Mouse (Mus musculus): ENCODE data around the gene Nckap5.

DNA sequence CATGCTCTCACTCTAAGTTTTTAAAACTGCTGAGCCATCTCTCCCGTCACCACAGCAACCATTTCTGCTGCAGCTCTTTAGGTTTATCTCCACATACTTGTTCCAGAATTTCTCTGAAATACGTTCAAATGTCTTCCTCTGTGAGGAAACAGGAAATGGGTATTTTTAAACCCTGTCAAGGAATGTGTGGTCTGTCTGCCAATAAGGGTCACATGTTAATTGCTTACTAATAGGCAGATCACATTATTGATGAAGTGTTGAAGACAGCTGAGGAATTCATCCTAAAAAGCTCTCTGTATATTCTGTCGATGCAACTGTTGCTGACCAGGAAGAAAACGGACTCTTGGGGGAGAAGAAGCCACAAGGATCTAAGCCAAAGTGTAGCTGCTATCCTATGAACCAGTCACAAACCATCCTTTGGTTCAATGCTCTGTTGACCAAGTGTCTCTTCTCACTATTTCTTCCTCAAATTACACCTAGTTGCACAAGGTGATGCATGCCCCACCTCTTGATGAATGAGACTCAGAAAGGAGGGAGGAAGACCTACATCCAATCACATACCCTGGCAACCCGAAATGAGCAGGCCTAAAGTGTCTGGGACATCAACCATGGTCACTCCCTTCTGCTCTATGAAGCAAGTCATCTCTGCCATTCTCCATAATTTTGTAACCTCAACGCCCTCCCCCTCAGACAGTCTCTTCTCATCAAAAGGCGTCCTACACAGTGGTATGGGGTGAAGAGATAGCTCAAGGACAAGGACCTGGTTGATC, 349.0 kb downstream of the Nckap5 start:
- TF ChIP-seq CTCF (IDR thresholded peaks at IDR 0.05; ENCODE audit: insufficient read depth, low read depth, low read length) = no peak
- no peak for TF ChIP-seq POLR2A (IDR thresholded peaks at IDR 0.05; ENCODE audit: insufficient read depth, low read depth, low read length)
